Mouse (Mus musculus) limb, embryonic 11.5 days (tissue): ENCODE measurements around the gene Foxred2. TPM values are rescaled to one million over a fixed set of nuclear protein-coding genes. Genes with fewer than 3 reads are reported as not detected.

Experiments used
- ATAC-seq: fragments of 200-750 bp; cut with Nextera tagmentation; 2 replicates; pipeline ENCODE4 v1.8.0; 2017; ENCODE audit warnings: low read depth; ENCODE audit not compliant: insufficient number of reproducible peaks, low FRiP score, low TSS enrichment
- DNase-seq: peaks from one replicate; pipeline ENCODE4 v3.0.0-alpha.2; 2015; ENCODE audit warnings: low spot score
- H3K27ac ChIP-seq: fragments of 300-500 bp; sonication (generic); replicated peaks from 2 replicates; pipeline ENCODE4 v1.5.1; 2014; ENCODE audit warnings: low read depth, mild to moderate bottlenecking, low read length
- H3K27me3 ChIP-seq: fragments of 300-500 bp; sonication (generic); 2 replicates; pipeline ENCODE4 v1.6.1; 2014; ENCODE audit warnings: mild to moderate bottlenecking, low read length, mixed read lengths; ENCODE audit not compliant: control insufficient read depth, insufficient read depth
- H3K36me3 ChIP-seq: fragments of 300-500 bp; sonication (generic); 2 replicates; pipeline ENCODE4 v1.6.1; 2014; ENCODE audit warnings: mild to moderate bottlenecking, low read length, moderate library complexity, mixed read lengths; ENCODE audit not compliant: control insufficient read depth, insufficient read depth
- H3K4me1 ChIP-seq: fragments of 300-500 bp; sonication (generic); 2 replicates; pipeline ENCODE4 v1.6.1; 2014; ENCODE audit warnings: low read length, mixed read lengths; ENCODE audit not compliant: control insufficient read depth, insufficient read depth
- H3K4me2 ChIP-seq: fragments of 300-500 bp; sonication (generic); 2 replicates; pipeline ENCODE4 v1.6.1; 2014; ENCODE audit warnings: low read depth, mild to moderate bottlenecking, moderate library complexity; ENCODE audit not compliant: severe bottlenecking
- H3K4me3 ChIP-seq: fragments of 300-500 bp; sonication (generic); 2 replicates; pipeline ENCODE4 v1.5.1; 2014; ENCODE audit warnings: low read depth, low read length
- H3K9ac ChIP-seq: fragments of 300-500 bp; sonication (generic); 2 replicates; pipeline ENCODE4 v1.6.1; 2014; ENCODE audit warnings: mild to moderate bottlenecking, low read length
- H3K9me3 ChIP-seq: fragments of 300-500 bp; sonication (generic); 2 replicates; pipeline ENCODE4 v1.6.1; 2016; ENCODE audit warnings: low read length; ENCODE audit not compliant: control insufficient read depth
- WGBS: fragments of 180-500 bp; shearing (Covaris S2); extraction: QIAGEN DNeasy Blood & Tissue Kit; methylation state at CpG from one replicate; pipeline ENCODE4 v1.1.7; 2014; 5-methylcytosine and 5-hydroxymethylcytosine counted together
- polyA plus RNA-seq: library from polyadenylated mRNA; unstranded; fragments of >200 nt; fragmentation: Nextera tagmentation; extraction: Ambion mirVana; gene quantifications from 2 replicates; pipeline ENCODE4 v1.2.1, GENCODE M21; 2014

The Foxred2 gene
- polyA plus RNA-seq, 1 experiment from 2014 or later: 6.1 TPM

DNA sequence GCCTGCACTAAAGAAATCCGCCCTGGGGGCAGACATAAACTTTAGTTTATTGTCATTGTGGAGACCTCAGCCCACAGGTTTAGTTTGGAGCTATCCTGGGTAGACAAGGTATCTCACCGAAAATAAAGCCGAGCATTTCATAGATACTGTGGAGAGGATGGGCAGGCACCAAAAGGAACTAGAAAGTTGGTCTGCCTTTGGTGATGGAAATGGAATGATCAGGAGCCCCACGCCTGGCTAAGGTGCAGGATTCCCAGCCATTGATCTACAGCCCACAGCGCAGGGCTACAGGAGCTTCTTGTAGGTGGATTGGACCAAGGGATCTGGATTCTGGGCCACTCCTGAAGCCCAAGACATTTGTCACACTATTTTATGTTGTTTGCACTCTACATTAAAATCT is 1.1 kb upstream of the Foxred2 start:
- H3K36me3 ChIP-seq: peaks cover 38% of the 10 kb centered on the region
- H3K4me3 ChIP-seq: no peak overlapping the region
- 44% methylated on average over 5 of the region's 5 CpGs for WGBS
- DNase-seq (no peak), ATAC-seq (no peak)
- peaks cover 9% of the 10 kb centered on the region for H3K27me3 ChIP-seq
- no peak overlapping the region for H3K4me2 ChIP-seq
- H3K27ac ChIP-seq: no peak overlapping the region
- no peaks in the 10 kb centered on the region for H3K9me3 ChIP-seq
- no peak overlapping the region for H3K9ac ChIP-seq
- H3K4me1 ChIP-seq: peaks cover 9% of the 10 kb centered on the region

DNA sequence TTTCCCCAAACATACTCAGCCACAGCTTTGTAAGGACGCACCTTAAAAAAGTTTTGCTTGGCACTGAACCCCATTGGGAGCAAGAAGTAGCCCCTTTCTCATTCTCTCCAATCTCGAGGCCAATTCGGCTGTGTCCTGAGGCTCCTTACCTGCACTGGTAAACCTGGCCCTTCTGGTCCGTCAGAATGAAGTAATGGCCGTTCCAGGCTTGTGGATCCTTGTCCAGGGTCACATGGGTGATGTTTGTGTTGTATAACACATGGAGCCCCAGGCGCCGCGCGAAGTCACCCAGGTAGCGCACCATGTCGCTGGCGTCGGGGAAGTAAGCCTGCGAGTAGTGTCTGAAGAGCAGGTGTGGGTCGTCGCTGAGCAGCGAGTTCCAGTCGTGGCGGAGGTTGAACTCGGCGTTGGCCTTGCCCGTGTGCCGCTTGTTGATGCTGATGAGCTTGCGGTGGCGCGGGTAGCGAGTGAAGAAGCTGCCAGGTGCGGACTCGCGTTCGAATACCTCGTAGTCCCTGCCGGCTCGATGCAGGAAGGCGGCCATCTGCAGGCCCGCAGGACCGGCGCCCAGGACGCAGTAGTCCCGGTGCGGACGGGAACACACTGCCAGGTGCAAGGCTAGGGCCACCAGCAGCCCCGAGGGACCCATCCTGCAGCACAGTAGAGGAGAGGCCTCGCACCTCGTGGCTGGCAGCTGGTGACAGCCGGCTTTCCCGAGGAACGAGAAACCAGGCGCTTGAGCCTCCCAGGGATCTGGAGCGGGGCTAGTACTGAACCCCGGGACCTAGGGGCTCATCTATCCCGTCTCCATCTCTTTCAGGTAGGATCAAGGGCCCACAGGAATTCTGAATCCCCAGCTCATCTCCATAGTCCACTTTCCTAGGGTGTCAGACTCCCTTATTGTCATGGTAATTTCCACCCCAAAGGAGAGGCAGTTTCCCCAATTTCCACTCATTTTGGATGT is 800 bp downstream of the Foxred2 start:
- DNase-seq: peak; percentile 44
- 0 out of 2 replicates have a peak, but pooled peaks have one; percentile 46 for ATAC-seq

DNA sequence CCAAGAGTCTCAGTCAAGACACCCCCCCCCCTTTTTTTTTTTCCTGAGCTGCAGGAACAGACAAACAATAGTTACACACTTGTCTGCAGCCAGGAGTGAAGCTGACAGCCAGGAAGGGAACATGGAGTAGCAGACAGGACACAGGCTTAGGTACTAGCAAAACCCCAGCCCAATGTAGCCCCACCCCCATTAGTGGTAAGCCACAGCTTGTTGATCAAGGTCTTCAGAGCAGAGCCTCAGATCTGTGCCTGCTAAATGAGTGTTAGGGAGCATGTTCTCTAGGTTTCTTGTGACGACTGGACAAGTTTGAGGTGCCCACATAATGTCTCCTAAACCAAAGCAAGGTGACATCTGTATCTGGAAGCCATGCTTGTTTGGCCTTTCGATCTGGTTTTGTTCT is 2.2 kb downstream of the Foxred2 start:
- no peak for ATAC-seq
- Histone ChIP-seq H3K4me3 (no peak overlapping the region), H3K4me1 (peaks cover 9% of the 10 kb centered on the region), H3K9ac (no peak overlapping the region), H3K27ac (no peak overlapping the region), H3K36me3 (peaks cover 12% of the 10 kb centered on the region), H3K9me3 (no peaks in the 10 kb centered on the region), H3K27me3 (peaks cover 9% of the 10 kb centered on the region), H3K4me2 (no peak overlapping the region)
- DNase-seq: no peak
- WGBS: 80% methylated on average over 2 of the region's 2 CpGs

More for the DNA sequence above, 800 bp downstream of the Foxred2 start:
- H3K27me3 ChIP-seq: peaks cover 9% of the 10 kb centered on the region
- no peak overlapping the region for H3K27ac ChIP-seq
- peaks cover 9% of the 10 kb centered on the region for H3K4me1 ChIP-seq
- H3K9ac ChIP-seq: peak overlapping the region; percentile 35
- no peaks in the 10 kb centered on the region for H3K9me3 ChIP-seq
- H3K4me3 ChIP-seq: peak overlapping the region; percentile 41
- H3K36me3 ChIP-seq: peaks cover 25% of the 10 kb centered on the region
- peak overlapping the region; percentile 72 for H3K4me2 ChIP-seq
- 8% methylated on average over 52 of the region's 52 CpGs for WGBS

DNA sequence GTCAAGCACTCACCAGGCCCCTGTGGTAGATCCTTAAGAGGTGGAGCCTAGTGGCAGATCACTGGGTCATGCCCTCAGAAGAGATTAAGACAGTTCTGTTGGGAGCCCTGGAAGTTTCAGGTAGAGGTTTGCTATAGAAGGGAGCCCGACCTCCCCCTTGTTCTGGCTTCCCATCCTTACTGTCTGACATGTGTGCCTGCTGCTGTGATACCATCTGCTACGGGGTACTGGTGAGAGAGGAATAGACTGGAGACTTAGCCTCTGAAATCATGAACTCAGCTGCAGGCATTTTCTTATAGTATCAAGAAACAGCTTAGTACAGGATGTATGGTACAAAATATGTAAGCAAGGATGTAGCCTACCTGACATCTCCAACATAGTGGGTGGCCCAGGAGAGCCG is 3.6 kb downstream of the Foxred2 start:
- no peaks in the 10 kb centered on the region for H3K9me3 ChIP-seq
- peaks cover 9% of the 10 kb centered on the region for H3K27me3 ChIP-seq
- ATAC-seq (no peak), DNase-seq (no peak)
- peaks cover 2% of the 10 kb centered on the region; the same call in 1 of the 2 replicates for H3K36me3 ChIP-seq
- H3K4me3 ChIP-seq: no peak overlapping the region
- H3K27ac ChIP-seq: no peak overlapping the region
- H3K4me2 ChIP-seq: no peak overlapping the region
- no peak overlapping the region for H3K9ac ChIP-seq
- peaks cover 9% of the 10 kb centered on the region for H3K4me1 ChIP-seq
- WGBS: 84% methylated on average over 3 of the region's 3 CpGs

DNA sequence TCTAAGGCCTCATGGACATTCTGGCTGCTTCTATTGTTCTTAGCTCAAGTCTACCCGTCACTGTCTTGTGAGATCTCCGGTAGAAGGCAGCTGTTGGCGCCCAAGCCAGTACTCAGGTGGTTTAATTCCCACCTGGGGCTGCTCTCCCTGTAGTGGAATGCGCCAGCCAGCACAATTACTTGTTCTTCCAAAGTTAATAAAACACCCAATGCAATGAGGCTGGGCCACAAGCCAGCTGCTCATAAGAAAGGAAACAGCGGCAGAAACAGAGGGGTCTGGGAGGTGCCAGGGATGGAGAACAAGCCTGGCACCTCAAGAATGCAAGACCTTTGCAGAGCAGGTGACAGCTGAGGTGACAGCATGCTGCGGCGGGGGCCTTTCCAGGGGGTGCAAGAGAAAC is 7.5 kb downstream of the Foxred2 start:
- Histone ChIP-seq H3K27me3 (no peaks in the 10 kb centered on the region), H3K9me3 (no peaks in the 10 kb centered on the region), H3K4me3 (no peak overlapping the region), H3K9ac (no peak overlapping the region), H3K4me2 (no peak overlapping the region), H3K36me3 (peaks cover 4% of the 10 kb centered on the region; the same call in 1 of the 2 replicates), H3K4me1 (no peaks in the 10 kb centered on the region), H3K27ac (no peak overlapping the region)
- no peak for DNase-seq
- 93% methylated on average over 7 of the region's 7 CpGs for WGBS
- ATAC-seq: no peak

DNA sequence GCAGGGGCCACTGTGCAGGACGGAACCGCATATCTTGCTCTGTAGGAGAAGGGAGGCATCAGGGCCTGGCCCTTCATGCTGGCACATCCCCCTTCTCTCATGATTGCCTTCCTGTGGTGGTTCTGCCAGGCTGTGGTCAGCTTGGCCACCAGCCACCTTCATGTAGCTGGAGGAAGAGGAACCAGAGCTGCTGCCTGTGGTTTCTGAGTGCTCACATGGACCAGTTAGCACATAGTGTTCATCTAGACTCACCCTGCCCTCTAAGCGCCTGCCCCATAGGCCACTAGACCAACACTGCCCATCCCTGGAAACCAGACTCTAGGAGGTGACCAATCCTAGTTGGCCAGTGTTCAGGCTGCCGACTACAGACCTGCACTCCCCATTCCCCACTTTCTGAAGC is 10.8 kb downstream of the Foxred2 start:
- no peaks in the 10 kb centered on the region for H3K4me1 ChIP-seq
- ATAC-seq: no peak

DNA sequence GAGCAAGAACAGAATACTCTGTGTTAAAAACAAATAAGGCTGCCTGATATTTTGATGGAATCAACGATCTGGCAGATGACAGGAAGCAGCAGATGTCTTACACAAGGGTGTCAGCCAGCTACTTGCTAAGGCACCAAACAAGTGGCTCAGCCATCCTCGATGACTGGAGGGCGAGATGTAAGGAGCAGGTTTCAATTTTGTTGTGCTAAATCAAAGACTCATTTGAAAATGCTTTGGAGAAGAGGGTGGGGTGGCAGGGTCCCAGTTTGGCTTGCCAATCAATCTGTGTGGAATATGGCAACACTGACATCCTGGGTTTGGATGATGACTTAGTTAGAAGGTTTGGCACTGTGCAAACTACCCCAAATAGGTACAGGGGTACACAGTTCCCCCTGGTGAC is 15.0 kb downstream of the Foxred2 start:
- H3K9ac ChIP-seq: no peak overlapping the region
- no peak overlapping the region for H3K4me2 ChIP-seq
- H3K9me3 ChIP-seq: no peaks in the 10 kb centered on the region
- H3K36me3 ChIP-seq: 0 out of 2 replicates have a peak, but pooled peaks cover 1% of the 10 kb centered on the region
- no peaks in the 10 kb centered on the region for H3K4me1 ChIP-seq
- H3K4me3 ChIP-seq: no peak overlapping the region
- H3K27ac ChIP-seq: no peak overlapping the region
- no peak for ATAC-seq
- DNase-seq: no peak
- 84% methylated on average over 3 of the region's 3 CpGs for WGBS
- H3K27me3 ChIP-seq: no peaks in the 10 kb centered on the region

More for the DNA sequence above, 10.8 kb downstream of the Foxred2 start:
- H3K9me3 ChIP-seq: no peaks in the 10 kb centered on the region
- H3K27ac ChIP-seq: no peak overlapping the region
- H3K4me2 ChIP-seq: no peak overlapping the region
- DNase-seq: no peak
- no peak overlapping the region for H3K9ac ChIP-seq
- no peaks in the 10 kb centered on the region for H3K27me3 ChIP-seq
- H3K36me3 ChIP-seq: 0 out of 2 replicates have a peak, but pooled peaks cover 2% of the 10 kb centered on the region
- 84% methylated on average over 4 of the region's 4 CpGs for WGBS
- H3K4me3 ChIP-seq: no peak overlapping the region

DNA sequence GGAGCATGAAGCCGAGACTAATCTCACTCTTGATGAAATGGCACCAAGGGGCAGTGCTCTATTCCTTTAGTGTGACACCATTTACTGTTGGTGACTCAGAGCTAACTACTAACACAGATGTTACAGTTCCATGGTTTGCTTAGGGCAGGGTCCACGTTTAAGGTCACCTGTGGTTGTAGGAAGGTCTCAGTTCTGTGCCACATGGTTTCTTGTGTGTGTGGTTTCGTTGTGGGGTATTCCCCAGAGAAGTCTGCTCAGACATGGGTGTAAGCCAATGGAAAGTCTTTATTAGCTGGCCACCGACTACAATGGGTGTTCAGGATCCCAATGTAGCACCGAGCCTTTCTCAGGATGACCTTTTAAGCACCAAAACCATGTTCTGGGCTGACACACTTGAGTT is 18.0 kb downstream of the Foxred2 start:
- Histone ChIP-seq H3K9ac (no peak overlapping the region), H3K4me1 (no peaks in the 10 kb centered on the region), H3K36me3 (no peaks in the 10 kb centered on the region), H3K4me2 (no peak overlapping the region), H3K4me3 (no peak overlapping the region), H3K9me3 (no peaks in the 10 kb centered on the region), H3K27me3 (no peaks in the 10 kb centered on the region), H3K27ac (no peak overlapping the region)
- WGBS: 83% methylated on average over 5 of the region's 5 CpGs
- DNase-seq: no peak
- ATAC-seq: no peak
